Mouse (Mus musculus): ENCODE results near the gene Trappc4.
"Not testable (repeated sequence)": the region's sequence is repeated elsewhere in the genome, so short reads cannot be mapped to it uniquely, and the experiment has no call there.

Trappc4 gene

GRCm38 (mm10) chr9:44406906-44407751 lies at the start of gene Trappc4, which contains the start of gene Rps25:
Gene Trappc4, minus strand, starts transcription at chr9:44407600.
Gene Rps25, plus strand, starts transcription at chr9:44407139.
- DNase-seq (ENCODE audit: low spot score), result peak; percentile 89

GRCm38 (mm10) chr9:44454891-44455220 lies 47.5 kb upstream of the Trappc4 start, which contains the start of gene Upk2:
Gene Upk2, minus strand, starts transcription at chr9:44454976.
- no peak for DNase-seq (ENCODE audit: low spot score)

GRCm38 (mm10) chr9:44454132-44454890 lies 46.9 kb upstream of the Trappc4 start:
- peak; percentile 78 for DNase-seq (ENCODE audit: low spot score)

DNA sequence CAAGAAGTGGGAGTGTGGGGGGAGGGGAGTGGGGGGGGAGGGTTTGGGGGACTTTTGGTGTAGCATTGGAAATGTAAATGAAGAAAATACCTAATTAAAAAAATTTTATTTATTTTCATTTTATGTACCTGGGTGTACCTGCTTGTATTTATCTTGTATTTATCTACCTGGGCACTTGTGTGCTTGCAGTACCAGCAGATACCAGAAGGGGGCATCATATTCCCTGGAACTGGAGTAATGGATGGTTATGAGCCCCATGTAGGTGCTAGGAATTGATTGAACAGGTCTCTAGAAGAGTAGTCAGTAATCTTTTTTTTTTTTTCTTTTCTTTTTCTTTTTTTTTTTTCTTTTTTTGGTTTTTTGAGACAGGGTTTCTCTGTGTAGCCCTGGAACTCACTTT lies 43.0 kb upstream of the Trappc4 start:
- DNase-seq (ENCODE audit: low spot score), result no peak

DNA sequence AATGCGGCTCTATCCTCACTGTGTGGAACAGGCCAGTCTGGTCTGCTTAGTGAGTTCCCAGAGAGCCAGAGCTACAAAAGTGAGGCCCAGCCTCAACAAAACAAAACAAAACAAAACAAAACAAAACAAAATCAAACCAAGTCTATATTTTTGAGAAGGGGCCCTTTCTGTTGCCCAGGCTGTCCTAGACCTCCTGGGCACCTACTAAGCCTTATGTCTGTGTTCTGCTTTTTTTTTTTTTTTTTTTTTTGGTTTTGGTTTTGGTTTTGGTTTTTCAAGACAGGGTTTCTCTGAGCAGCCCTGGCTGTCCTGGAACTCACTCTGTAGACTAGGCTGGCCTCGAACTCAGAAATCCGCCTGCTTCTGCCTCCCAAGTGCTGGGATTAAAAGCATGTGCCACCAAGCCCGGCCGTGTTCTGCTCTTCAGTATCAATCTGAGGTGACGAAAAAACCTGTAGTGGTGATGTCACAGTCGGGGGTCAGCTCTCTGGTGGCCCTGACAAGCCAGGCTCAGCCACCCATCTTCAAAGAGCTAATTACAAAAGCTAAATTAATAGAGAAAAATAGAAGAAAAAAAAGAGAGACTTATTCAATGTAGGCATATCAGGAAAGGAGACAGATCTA lies 37.1 kb upstream of the Trappc4 start:
- not testable (repeated sequence) for DNase-seq (ENCODE audit: low spot score)

DNA sequence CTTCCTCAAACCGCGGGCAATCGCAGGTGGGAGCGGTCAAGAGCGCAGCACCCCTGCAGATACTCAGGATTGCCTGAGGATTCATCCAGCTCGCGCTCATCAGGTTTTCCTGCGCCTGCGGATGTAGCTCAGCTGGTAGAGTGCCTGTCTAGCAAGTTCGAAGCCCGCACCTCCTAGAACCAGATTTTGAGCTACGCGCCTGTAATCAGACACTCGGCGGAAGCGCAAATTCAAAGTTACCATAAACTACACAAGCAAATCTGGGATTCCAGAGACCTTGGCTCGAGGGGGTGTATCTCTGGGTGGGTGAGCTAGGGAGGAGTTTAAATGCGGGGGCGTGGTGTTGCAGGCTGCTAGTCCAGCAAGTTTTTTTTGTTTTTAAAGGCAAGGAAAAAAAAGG lies 33.6 kb upstream of the Trappc4 start, which contains the start of gene Foxr1:
Foxr1 (minus strand) TSS at position 176 of the 400 bp plus-strand sequence.
- DNase-seq (ENCODE audit: low spot score), result no peak

GRCm38 (mm10) chr9:44435747-44436146 lies 28.3 kb upstream of the Trappc4 start:
- no peak for DNase-seq (ENCODE audit: low spot score)

DNA sequence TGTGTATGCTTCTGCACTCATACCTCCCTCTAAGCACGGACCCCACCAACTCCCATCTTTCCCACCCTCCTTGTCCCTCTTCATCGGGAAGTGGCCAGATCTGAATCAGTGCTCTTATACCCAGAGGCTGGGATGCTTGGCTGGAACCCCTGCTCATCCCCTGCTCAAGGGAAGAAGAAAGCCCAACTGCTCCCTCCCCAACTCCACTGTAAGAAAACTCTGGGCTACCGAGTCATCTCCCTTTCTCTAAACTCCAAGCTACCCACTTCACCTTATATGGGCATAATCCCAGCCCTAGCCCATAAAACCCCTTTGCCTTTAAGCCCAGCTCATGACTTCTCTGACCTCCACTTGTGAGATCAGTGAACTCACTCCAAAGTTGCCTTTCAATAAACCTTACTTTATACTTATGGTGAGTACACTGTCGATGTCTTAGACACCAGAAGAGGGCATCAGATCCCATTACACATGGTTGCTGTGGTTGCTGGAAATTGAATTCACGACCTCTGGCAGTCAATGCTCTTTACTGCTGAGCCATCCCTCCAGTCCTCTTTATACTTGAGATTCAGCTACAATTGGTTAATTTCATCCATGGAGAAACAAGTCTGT lies 25.3 kb upstream of the Trappc4 start:
- no peak for DNase-seq (ENCODE audit: low spot score)

DNA sequence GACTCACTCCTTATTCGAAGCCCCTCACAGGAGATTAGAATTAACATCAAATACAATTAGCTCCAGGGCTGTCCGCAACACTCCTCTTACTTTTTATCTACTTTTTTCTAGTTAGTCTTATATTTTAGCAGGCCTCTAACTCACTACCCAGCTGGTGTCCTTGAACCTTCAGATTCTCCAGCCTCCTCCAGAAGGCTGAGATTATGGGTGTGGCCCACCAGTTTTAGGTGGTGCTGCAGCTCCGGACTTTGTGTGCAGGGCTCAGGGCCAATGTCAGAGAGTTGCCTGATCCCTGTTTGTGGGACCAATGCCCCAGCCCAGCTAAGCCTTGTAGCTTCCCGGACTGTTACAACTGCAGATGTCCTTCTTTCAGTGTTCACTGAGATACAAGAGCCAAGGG lies 16.2 kb upstream of the Trappc4 start:
- DNase-seq (ENCODE audit: low spot score), result no peak

- no peak for DNase-seq (ENCODE audit: low spot score)
These were observed 13.0 kb upstream of the Trappc4 start for GRCm38 (mm10) chr9:44420280-44420898.

DNA sequence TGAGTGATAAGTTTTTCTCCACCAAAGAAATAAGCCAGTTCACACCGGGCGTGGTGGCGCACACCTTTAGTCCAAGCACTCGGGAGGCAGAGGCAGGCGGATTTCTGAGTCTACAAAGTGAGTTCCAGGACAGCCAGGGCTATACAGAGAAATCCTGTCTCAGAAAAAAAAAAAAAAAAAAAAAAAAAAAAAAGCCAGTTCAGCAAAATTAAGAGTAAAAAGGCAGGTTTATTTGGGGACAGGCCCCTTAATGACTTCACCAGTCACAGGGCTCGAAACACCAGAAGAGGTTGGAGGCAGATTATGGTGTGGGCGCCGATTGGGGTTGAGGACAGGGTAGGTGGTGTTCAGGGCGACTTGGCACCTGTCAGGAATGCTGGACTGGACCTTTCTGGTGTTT lies 12.3 kb upstream of the Trappc4 start:
- not testable (repeated sequence) for DNase-seq (ENCODE audit: low spot score)

- no peak for DNase-seq (ENCODE audit: low spot score)
These were observed 11.4 kb upstream of the Trappc4 start, which contains the start of gene Ccdc84 for GRCm38 (mm10) chr9:44418519-44419385. Gene Ccdc84, minus strand, starts transcription at chr9:44418569.

- peak; percentile 95 for DNase-seq (ENCODE audit: low spot score)
These were observed 10.5 kb upstream of the Trappc4 start for GRCm38 (mm10) chr9:44417892-44418363.

- DNase-seq (ENCODE audit: low spot score), result no peak
These were observed 9.9 kb upstream of the Trappc4 start for GRCm38 (mm10) chr9:44417156-44417891.

DNA sequence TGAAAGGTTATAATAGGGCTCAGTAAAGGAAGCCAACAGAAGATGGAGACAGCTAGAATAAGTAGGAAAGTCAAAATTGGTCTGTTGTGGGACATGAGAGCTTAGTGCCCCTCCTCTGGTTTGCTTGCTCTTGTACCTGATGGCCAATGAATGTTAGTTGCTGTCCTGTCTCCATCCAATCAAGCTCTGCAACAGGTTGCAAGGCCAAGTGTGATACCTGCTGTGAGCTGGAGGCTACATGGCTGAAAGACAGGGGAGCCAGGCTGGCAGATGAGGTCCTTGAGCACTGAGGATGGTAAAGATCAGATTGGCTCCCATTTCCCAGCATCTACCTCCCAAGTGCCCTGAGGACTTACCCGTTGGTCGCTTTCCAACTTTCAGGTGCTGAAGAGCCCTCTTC lies 5.4 kb upstream of the Trappc4 start:
- DNase-seq (ENCODE audit: low spot score), result no peak

DNA sequence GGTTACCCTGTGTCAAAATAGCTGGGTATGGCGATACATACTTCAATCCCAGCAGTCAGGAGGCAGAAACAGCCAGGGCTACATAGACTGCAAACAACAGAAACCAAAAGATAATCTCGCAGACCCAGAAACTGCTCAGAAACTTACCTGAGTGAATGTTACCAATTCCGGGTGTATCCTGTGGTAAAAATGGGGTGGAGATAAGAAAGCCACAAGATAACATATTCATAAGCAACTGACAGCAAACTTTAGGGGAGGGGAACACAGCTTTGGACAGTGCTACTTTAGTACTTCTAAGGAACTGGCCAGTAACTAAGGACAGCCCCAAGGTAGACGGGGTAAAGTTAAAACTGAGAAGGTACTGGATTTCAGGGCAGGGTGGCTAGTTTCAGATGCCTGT lies 4.9 kb upstream of the Trappc4 start:
- DNase-seq (ENCODE audit: low spot score), result no peak

GRCm38 (mm10) chr9:44411601-44412130 lies 4.3 kb upstream of the Trappc4 start:
- DNase-seq (ENCODE audit: low spot score), result no peak

DNA sequence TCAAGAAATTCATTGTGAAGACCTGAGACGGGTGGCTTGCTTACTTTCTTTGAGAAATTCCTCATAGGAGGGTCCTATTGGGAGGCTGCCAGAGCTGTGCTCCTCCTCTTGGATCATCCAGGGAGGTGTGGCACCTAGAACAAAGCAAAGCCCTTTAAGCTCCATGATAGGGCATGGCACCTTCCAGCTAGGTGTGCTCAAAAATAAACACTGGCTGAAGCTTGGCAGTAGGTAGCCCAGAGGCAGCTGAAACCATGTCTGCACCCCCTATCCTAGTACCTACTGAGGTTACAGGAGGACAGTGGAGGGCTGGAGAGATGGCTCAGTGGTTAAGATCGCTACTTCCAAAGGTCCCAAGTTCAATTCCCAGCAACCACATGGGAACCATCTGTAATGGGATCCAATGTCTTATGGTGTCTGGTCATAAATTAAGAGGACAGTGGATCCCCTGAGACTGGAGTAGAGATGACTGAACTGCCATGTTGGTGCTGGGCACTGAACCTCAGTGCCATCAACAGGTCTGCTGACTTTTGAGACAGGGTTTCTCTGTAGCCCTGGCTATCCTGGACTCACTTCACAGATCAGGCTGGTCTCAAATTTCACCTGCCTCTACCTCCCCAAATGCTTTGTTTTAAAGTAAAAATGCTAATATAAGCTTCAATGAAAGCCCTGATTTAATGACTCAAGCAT lies 3.4 kb upstream of the Trappc4 start:
- DNase-seq (ENCODE audit: low spot score), result no peak

DNA sequence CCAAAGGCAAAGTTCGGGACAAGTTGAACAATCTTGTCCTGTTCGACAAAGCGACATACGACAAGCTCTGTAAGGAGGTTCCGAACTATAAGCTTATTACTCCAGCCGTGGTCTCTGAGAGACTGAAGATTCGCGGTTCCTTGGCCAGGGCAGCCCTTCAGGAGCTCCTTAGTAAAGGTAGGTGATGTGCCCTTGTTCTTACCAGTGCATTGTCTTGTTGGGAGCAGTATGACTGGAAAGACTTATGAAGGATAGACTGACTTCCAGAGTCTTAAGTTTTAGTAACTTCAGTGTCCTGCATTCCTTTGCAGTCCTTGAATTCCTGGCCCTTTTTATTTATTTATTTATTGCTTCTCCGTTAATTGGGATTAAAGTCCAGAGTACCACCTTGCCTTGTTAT lies 1.3 kb upstream of the Trappc4 start:
- DNase-seq (ENCODE audit: low spot score), result not testable (repeated sequence)

Measured in ovary, postnatal 36 days (tissue).